Mouse (Mus musculus): ENCODE data around the gene Itsn2. TPM values are rescaled to one million over a fixed set of nuclear protein-coding genes. Genes with fewer than 3 reads are reported as not detected.

The Itsn2 gene
- polyA plus RNA-seq, 1 experiment from 2014 or later, result 21.6 TPM

- Histone ChIP-seq H3K4me2 (no peak overlapping the region), H3K9me3 (no peaks in the 10 kb centered on the region), H3K27ac (replicated peaks) (no peak overlapping the region), H3K36me3 (no peaks in the 10 kb centered on the region), H3K27me3 (no peaks in the 10 kb centered on the region), H3K4me1 (replicated peaks) (0 out of 2 replicates have a peak, but pooled peaks cover 3% of the 10 kb centered on the region), H3K4me3 (no peak overlapping the region), H3K9ac (no peak overlapping the region)
- 60% methylated on average over 3 of the region's 3 CpGs for WGBS
- ATAC-seq (ENCODE audit: low read depth), result no peak
Observed at GRCm38 (mm10) chr12:4606625-4607024, 14.2 kb downstream of the Itsn2 start.

GRCm38 (mm10) chr12:4614722-4615121 lies 22.3 kb downstream of the Itsn2 start:
- WGBS, result 69% methylated on average over 2 of the region's 2 CpGs
- Histone ChIP-seq H3K27me3 (no peaks in the 10 kb centered on the region), H3K4me2 (no peak overlapping the region), H3K4me3 (no peak overlapping the region), H3K36me3 (no peaks in the 10 kb centered on the region), H3K9ac (no peak overlapping the region), H3K4me1 (replicated peaks) (no peaks in the 10 kb centered on the region), H3K9me3 (no peaks in the 10 kb centered on the region), H3K27ac (replicated peaks) (no peak overlapping the region)
- no peak for ATAC-seq (ENCODE audit: low read depth)

- H3K4me2 ChIP-seq, result no peak overlapping the region
- no peaks in the 10 kb centered on the region for H3K27me3 ChIP-seq
- 89% methylated on average over 1 of the region's 1 CpGs for WGBS
- ATAC-seq (ENCODE audit: low read depth), result no peak
- H3K9me3 ChIP-seq, result no peaks in the 10 kb centered on the region
- no peak overlapping the region for H3K27ac ChIP-seq (replicated peaks)
- H3K36me3 ChIP-seq, result no peaks in the 10 kb centered on the region
- no peak overlapping the region for H3K9ac ChIP-seq
- no peaks in the 10 kb centered on the region for H3K4me1 ChIP-seq (replicated peaks)
- no peak overlapping the region for H3K4me3 ChIP-seq
Observed at GRCm38 (mm10) chr12:4624201-4624600, 31.8 kb downstream of the Itsn2 start.

- ATAC-seq (ENCODE audit: low read depth), result no peak
- H3K9me3 ChIP-seq, result no peaks in the 10 kb centered on the region
- no peaks in the 10 kb centered on the region for H3K27me3 ChIP-seq
- H3K4me3 ChIP-seq, result no peak overlapping the region
- no peak overlapping the region for H3K27ac ChIP-seq (replicated peaks)
- H3K4me1 ChIP-seq (replicated peaks), result no peaks in the 10 kb centered on the region
- H3K4me2 ChIP-seq, result no peak overlapping the region
- 94% methylated on average over 8 of the region's 8 CpGs for WGBS
- peaks cover 44% of the 10 kb centered on the region for H3K36me3 ChIP-seq
- no peak overlapping the region for H3K9ac ChIP-seq
Observed at GRCm38 (mm10) chr12:4632957-4633356, 40.5 kb downstream of the Itsn2 start.

GRCm38 (mm10) chr12:4638438-4638837 lies 46.0 kb downstream of the Itsn2 start:
- no peaks in the 10 kb centered on the region for H3K9me3 ChIP-seq
- no peak for ATAC-seq (ENCODE audit: low read depth)
- 89% methylated on average over 1 of the region's 1 CpGs for WGBS
- no peaks in the 10 kb centered on the region for H3K27me3 ChIP-seq
- H3K4me2 ChIP-seq, result no peak overlapping the region
- H3K9ac ChIP-seq, result no peak overlapping the region
- H3K27ac ChIP-seq (replicated peaks), result no peak overlapping the region
- no peaks in the 10 kb centered on the region for H3K4me1 ChIP-seq (replicated peaks)
- H3K36me3 ChIP-seq, result peaks cover 45% of the 10 kb centered on the region
- H3K4me3 ChIP-seq, result no peak overlapping the region

GRCm38 (mm10) chr12:4640737-4641136 lies 48.3 kb downstream of the Itsn2 start:
- no peak overlapping the region for H3K27ac ChIP-seq (replicated peaks)
- 97% methylated on average over 1 of the region's 1 CpGs for WGBS
- H3K9me3 ChIP-seq, result no peaks in the 10 kb centered on the region
- H3K27me3 ChIP-seq, result no peaks in the 10 kb centered on the region
- H3K4me1 ChIP-seq (replicated peaks), result no peaks in the 10 kb centered on the region
- H3K4me3 ChIP-seq, result no peak overlapping the region
- peaks cover 38% of the 10 kb centered on the region for H3K36me3 ChIP-seq
- H3K4me2 ChIP-seq, result no peak overlapping the region
- H3K9ac ChIP-seq, result no peak overlapping the region
- ATAC-seq (ENCODE audit: low read depth), result no peak

- H3K4me3 ChIP-seq, result no peak overlapping the region
- peaks cover 39% of the 10 kb centered on the region for H3K36me3 ChIP-seq
- no peaks in the 10 kb centered on the region for H3K27me3 ChIP-seq
- H3K4me2 ChIP-seq, result no peak overlapping the region
- no peak overlapping the region for H3K27ac ChIP-seq (replicated peaks)
- H3K9ac ChIP-seq, result no peak overlapping the region
- WGBS, result 96% methylated on average over 2 of the region's 2 CpGs
- no peak for ATAC-seq (ENCODE audit: low read depth)
- no peaks in the 10 kb centered on the region for H3K9me3 ChIP-seq
- H3K4me1 ChIP-seq (replicated peaks), result no peaks in the 10 kb centered on the region
Observed at GRCm38 (mm10) chr12:4656813-4657212, 64.4 kb downstream of the Itsn2 start.

GRCm38 (mm10) chr12:4664929-4665674 lies 72.7 kb downstream of the Itsn2 start:
- H3K27me3 ChIP-seq, result no peaks in the 10 kb centered on the region
- H3K4me3 ChIP-seq, result no peak overlapping the region
- H3K27ac ChIP-seq (replicated peaks), result no peak overlapping the region
- H3K9me3 ChIP-seq, result no peaks in the 10 kb centered on the region
- no peak overlapping the region for H3K9ac ChIP-seq
- WGBS, result 80% methylated on average over 7 of the region's 7 CpGs
- peaks cover 34% of the 10 kb centered on the region for H3K36me3 ChIP-seq
- H3K4me2 ChIP-seq, result no peak overlapping the region
- ATAC-seq (ENCODE audit: low read depth), result no peak
- H3K4me1 ChIP-seq (replicated peaks), result no peaks in the 10 kb centered on the region

GRCm38 (mm10) chr12:4665675-4666037 lies 73.2 kb downstream of the Itsn2 start:
- Histone ChIP-seq H3K9me3 (no peaks in the 10 kb centered on the region), H3K27ac (replicated peaks) (no peak overlapping the region), H3K9ac (no peak overlapping the region), H3K36me3 (peaks cover 34% of the 10 kb centered on the region), H3K27me3 (no peaks in the 10 kb centered on the region), H3K4me3 (no peak overlapping the region), H3K4me2 (no peak overlapping the region), H3K4me1 (replicated peaks) (no peaks in the 10 kb centered on the region)
- ATAC-seq (ENCODE audit: low read depth), result no peak
- WGBS, result 80% methylated on average over 5 of the region's 5 CpGs

GRCm38 (mm10) chr12:4676336-4676735 lies 83.9 kb downstream of the Itsn2 start:
- Histone ChIP-seq H3K4me1 (replicated peaks) (no peaks in the 10 kb centered on the region), H3K9me3 (no peaks in the 10 kb centered on the region), H3K9ac (no peak overlapping the region), H3K36me3 (peaks cover 25% of the 10 kb centered on the region), H3K27ac (replicated peaks) (no peak overlapping the region), H3K4me2 (no peak overlapping the region), H3K4me3 (no peak overlapping the region), H3K27me3 (no peaks in the 10 kb centered on the region)
- WGBS, result 90% methylated on average over 1 of the region's 1 CpGs
- ATAC-seq (ENCODE audit: low read depth), result no peak

- no peak overlapping the region for H3K9ac ChIP-seq
- no peak overlapping the region for H3K4me3 ChIP-seq
- no peaks in the 10 kb centered on the region for H3K9me3 ChIP-seq
- no peak for ATAC-seq (ENCODE audit: low read depth)
- no peak overlapping the region for H3K27ac ChIP-seq (replicated peaks)
- no peak overlapping the region for H3K4me2 ChIP-seq
- H3K36me3 ChIP-seq, result 0 out of 2 replicates have a peak, but pooled peaks cover 6% of the 10 kb centered on the region
- 85% methylated on average over 4 of the region's 4 CpGs for WGBS
- no peaks in the 10 kb centered on the region for H3K27me3 ChIP-seq
- no peaks in the 10 kb centered on the region for H3K4me1 ChIP-seq (replicated peaks)
Observed at GRCm38 (mm10) chr12:4679971-4680370, 87.5 kb downstream of the Itsn2 start.

- no peaks in the 10 kb centered on the region for H3K9me3 ChIP-seq
- no peak overlapping the region for H3K4me3 ChIP-seq
- no peaks in the 10 kb centered on the region for H3K4me1 ChIP-seq (replicated peaks)
- no peak overlapping the region for H3K9ac ChIP-seq
- ATAC-seq (ENCODE audit: low read depth), result no peak
- H3K27ac ChIP-seq (replicated peaks), result no peak overlapping the region
- no peaks in the 10 kb centered on the region for H3K27me3 ChIP-seq
- H3K4me2 ChIP-seq, result no peak overlapping the region
- no peaks in the 10 kb centered on the region for H3K36me3 ChIP-seq
- WGBS, result 80% methylated on average over 4 of the region's 4 CpGs
Observed at GRCm38 (mm10) chr12:4685441-4685840, 93.0 kb downstream of the Itsn2 start.

GRCm38 (mm10) chr12:4688386-4688785 lies 95.9 kb downstream of the Itsn2 start:
- no peaks in the 10 kb centered on the region for H3K9me3 ChIP-seq
- whole genome bisulfite sequencing, result 84% methylated on average over 2 of the region's 2 CpGs

More at GRCm38 (mm10) chr12:4688386-4688785, 95.9 kb downstream of the Itsn2 start:
- H3K27me3 ChIP-seq, result no peaks in the 10 kb centered on the region
- no peaks in the 10 kb centered on the region for H3K4me1 ChIP-seq (replicated peaks)
- no peak overlapping the region for H3K4me3 ChIP-seq
- no peak overlapping the region for H3K4me2 ChIP-seq
- no peak for ATAC-seq (ENCODE audit: low read depth)
- H3K9ac ChIP-seq, result no peak overlapping the region
- no peak overlapping the region for H3K27ac ChIP-seq (replicated peaks)
- H3K36me3 ChIP-seq, result no peaks in the 10 kb centered on the region
